Mouse (Mus musculus): Measurements from ENCODE around the gene Slco3a1.

DNA sequence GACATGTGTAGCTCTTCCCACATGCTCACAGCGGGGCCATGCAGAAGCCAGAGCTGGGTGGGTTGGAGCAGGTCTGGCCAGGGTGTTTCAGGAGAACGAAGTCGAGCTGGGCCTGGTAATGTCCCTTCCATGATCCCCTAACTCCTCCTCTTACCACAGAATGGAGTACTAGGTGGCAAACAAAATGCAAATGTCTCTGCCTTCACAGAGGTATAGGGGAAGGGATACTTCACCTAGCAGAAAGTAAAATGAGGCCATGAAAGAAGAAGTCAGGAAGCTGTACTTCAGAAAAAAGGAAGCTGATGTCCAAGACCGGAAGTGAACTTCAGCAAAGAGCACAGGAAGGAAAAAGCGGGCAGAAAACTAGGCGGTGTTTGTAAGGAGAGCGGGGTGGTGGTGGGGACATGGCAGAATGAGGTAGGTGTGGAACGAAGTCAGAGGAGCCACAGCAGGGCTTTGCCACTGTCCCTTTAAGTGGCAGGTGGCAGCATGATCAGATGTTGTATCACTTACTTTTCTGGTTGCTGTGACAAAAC, 214.1 kb downstream of the Slco3a1 start:
- TF ChIP-seq CTCF (conservative IDR thresholded peaks at IDR 0.05; ENCODE audit: low read length) (no peak), POU5F1 (IDR thresholded peaks at IDR 0.05; ENCODE audit: borderline replicate concordance, low read length) (no peak)

Data from E14TG2a.4 (cell line).